ENCODE assay signal across 15 mouse cellular contexts in the genomic region with DNA sequence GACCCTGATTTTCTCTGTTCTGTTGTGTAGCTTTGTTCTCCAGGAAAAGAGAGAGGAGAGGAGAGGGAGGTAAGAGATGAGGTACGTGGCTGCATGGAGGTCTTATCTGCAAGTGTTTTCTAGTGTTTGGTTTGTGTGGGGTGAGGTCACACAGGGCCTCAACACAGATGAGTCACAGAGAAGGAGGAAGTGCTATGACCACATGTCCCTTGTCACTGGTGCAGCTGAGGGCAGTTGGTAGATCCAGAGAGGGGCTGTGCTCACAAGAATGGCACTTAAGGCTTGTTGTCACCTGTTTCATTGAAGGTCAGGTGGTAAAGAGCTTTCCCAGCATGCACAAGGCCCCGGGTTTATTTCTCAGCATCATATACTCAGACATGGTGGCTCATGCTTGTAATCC.
DNase-seq lines count a peak whose midpoint lies in the region; ATAC-seq and TF ChIP-seq lines count a peak whose summit lies in the region.
"Had no signal": no experiment of that assay in that cellular context is flagged by ENCODE, and none has a peak within 500 bp of the region (broad histone marks: within the 10 kb centered on the region; RNA-seq: fewer than 3 reads in every experiment).

No protein-coding gene starts in this region.

- TF ChIP-seq EP300 in liver, postnatal 0 days (IDR thresholded peaks at IDR 0.05; ENCODE audit: low read depth), result no peak

- no peak overlapping the region for H3K9ac ChIP-seq in liver, postnatal 0 days (replicated peaks)
- H3K9ac ChIP-seq in liver, embryonic 12.5 days, result no peak overlapping the region
- H3K9ac ChIP-seq in intestine, embryonic 14.5 days (ENCODE audit: low read length), result no peak overlapping the region
- no peak overlapping the region for H3K9ac ChIP-seq in stomach, embryonic 16.5 days (ENCODE audit: low read length)
- no peak overlapping the region for H3K9ac ChIP-seq in forebrain, embryonic 16.5 days (replicated peaks; ENCODE audit: low read depth, low read length)
- H3K9ac ChIP-seq: forebrain, postnatal 0 days had no signal

- no peaks in the 10 kb centered on the region for H3K27me3 ChIP-seq in liver, postnatal 0 days (ENCODE audit: insufficient read depth, low read length)
- H3K27me3 ChIP-seq in liver, embryonic 12.5 days (replicated peaks), result no peaks in the 10 kb centered on the region
- no peaks in the 10 kb centered on the region for H3K27me3 ChIP-seq in intestine, embryonic 14.5 days (replicated peaks; ENCODE audit: control insufficient read depth, insufficient read depth, low read length)
- H3K27me3 ChIP-seq in stomach, embryonic 16.5 days (ENCODE audit: control insufficient read depth, insufficient read depth, low read length), result no peaks in the 10 kb centered on the region
- no peaks in the 10 kb centered on the region for H3K27me3 ChIP-seq in forebrain, embryonic 16.5 days (replicated peaks; ENCODE audit: control insufficient read depth, insufficient read depth, low read length)

- TF ChIP-seq CTCF in liver, postnatal 0 days (IDR thresholded peaks at IDR 0.05; ENCODE audit: low read depth), result no peak

- no peaks in the 10 kb centered on the region for H3K36me3 ChIP-seq in liver, postnatal 0 days (replicated peaks; ENCODE audit: insufficient read depth, low read length)
- H3K36me3 ChIP-seq in liver, embryonic 12.5 days, result no peaks in the 10 kb centered on the region
- no peaks in the 10 kb centered on the region for H3K36me3 ChIP-seq in intestine, embryonic 14.5 days (ENCODE audit: control insufficient read depth, insufficient read depth, low read length)
- H3K36me3 ChIP-seq in stomach, embryonic 16.5 days (ENCODE audit: control insufficient read depth, insufficient read depth, low read length), result no peaks in the 10 kb centered on the region
- no peaks in the 10 kb centered on the region for H3K36me3 ChIP-seq in forebrain, embryonic 16.5 days (ENCODE audit: control insufficient read depth, insufficient read depth)

- H3K4me3 ChIP-seq in liver, postnatal 0 days (ENCODE audit: low read depth, low read length), result no peak overlapping the region
- no peak overlapping the region for H3K4me3 ChIP-seq in liver, embryonic 12.5 days
- no peak overlapping the region for H3K4me3 ChIP-seq in intestine, embryonic 14.5 days (ENCODE audit: low read depth, low read length)
- H3K4me3 ChIP-seq in stomach, embryonic 16.5 days (replicated peaks; ENCODE audit: low read length), result no peak overlapping the region
- no peak overlapping the region for H3K4me3 ChIP-seq in forebrain, embryonic 16.5 days (replicated peaks; ENCODE audit: low read length)

- no peaks in the 10 kb centered on the region for H3K9me3 ChIP-seq in liver, postnatal 0 days (ENCODE audit: low read length)
- no peaks in the 10 kb centered on the region for H3K9me3 ChIP-seq in liver, embryonic 12.5 days (replicated peaks)
- no peaks in the 10 kb centered on the region for H3K9me3 ChIP-seq in intestine, embryonic 14.5 days (ENCODE audit: control insufficient read depth, low read length)
- no peaks in the 10 kb centered on the region for H3K9me3 ChIP-seq in stomach, embryonic 16.5 days (replicated peaks; ENCODE audit: control insufficient read depth, low read length)
- H3K9me3 ChIP-seq in forebrain, embryonic 16.5 days (ENCODE audit: control insufficient read depth, low read length), result no peaks in the 10 kb centered on the region

- WGBS in liver, postnatal 0 days (ENCODE audit: insufficient replicate concordance), result 38% methylated on average over 2 of the region's 2 CpGs
- WGBS in liver, embryonic 12.5 days (ENCODE audit: insufficient replicate concordance), result 25% methylated on average over 2 of the region's 2 CpGs
- 54% methylated on average over 2 of the region's 2 CpGs for WGBS in intestine, embryonic 14.5 days
- WGBS in stomach, embryonic 16.5 days, result 52% methylated on average over 2 of the region's 2 CpGs
- 95% methylated on average over 2 of the region's 2 CpGs for WGBS in forebrain, embryonic 16.5 days

- H3K4me2 ChIP-seq in liver, postnatal 0 days (ENCODE audit: low read depth, low read length), result no peak overlapping the region
- H3K4me2 ChIP-seq in liver, embryonic 12.5 days, result no peak overlapping the region
- H3K4me2 ChIP-seq in intestine, embryonic 14.5 days (ENCODE audit: low read length), result no peak overlapping the region
- H3K4me2 ChIP-seq in stomach, embryonic 16.5 days (ENCODE audit: low read depth, low read length), result no peak overlapping the region
- H3K4me2 ChIP-seq in forebrain, embryonic 16.5 days (ENCODE audit: low read length), result no peak overlapping the region
- H3K4me2 ChIP-seq: midbrain, embryonic 11.5 days had no signal

- DNase-seq in liver, postnatal 0 days, result no peak
- DNase-seq in intestine, embryonic 14.5 days (ENCODE audit: low spot score), result no peak
- no peak for DNase-seq in urinary bladder, adult 2 months (ENCODE audit: low spot score)
- DNase-seq in cerebellum, adult 9-10 months, result no peak
- DNase-seq: forebrain, postnatal 0 days; gastrocnemius, postnatal 25 days; kidney, postnatal 14 days; retina, postnatal 1 day had no signal

- H3K4me1 ChIP-seq in liver, postnatal 0 days (ENCODE audit: insufficient read depth), result peaks cover 6% of the 10 kb centered on the region
- peaks cover 4% of the 10 kb centered on the region for H3K4me1 ChIP-seq in liver, embryonic 12.5 days
- H3K4me1 ChIP-seq in intestine, embryonic 14.5 days (replicated peaks; ENCODE audit: control insufficient read depth, insufficient read depth, low read length), result peaks cover 4% of the 10 kb centered on the region; the same call in 1 of the 2 replicates
- H3K4me1 ChIP-seq in stomach, embryonic 16.5 days (ENCODE audit: control insufficient read depth, insufficient read depth, low read length), result no peaks in the 10 kb centered on the region
- no peaks in the 10 kb centered on the region for H3K4me1 ChIP-seq in forebrain, embryonic 16.5 days (replicated peaks; ENCODE audit: control insufficient read depth, insufficient read depth, low read length)

- H3K27ac ChIP-seq in liver, postnatal 0 days (ENCODE audit: low read depth), result no peak overlapping the region
- H3K27ac ChIP-seq in liver, embryonic 12.5 days, result no peak overlapping the region
- H3K27ac ChIP-seq in intestine, embryonic 14.5 days (ENCODE audit: low read depth), result no peak overlapping the region
- peak overlapping the region; percentile 5; the same call in 1 of the 2 replicates for H3K27ac ChIP-seq in stomach, embryonic 16.5 days (ENCODE audit: low read length)
- H3K27ac ChIP-seq in forebrain, embryonic 16.5 days (ENCODE audit: low read length), result no peak overlapping the region

- ATAC-seq in liver, postnatal 0 days, result peak; percentile 75
- ATAC-seq in liver, embryonic 12.5 days, result no peak
- ATAC-seq in intestine, embryonic 14.5 days (replicated peaks; ENCODE audit: low FRiP score, low TSS enrichment, low read depth), result peak; percentile 82
- ATAC-seq in megakaryocyte, adult 5-6 weeks (ENCODE audit: poor library complexity, severe bottlenecking), result peak; percentile 99
- peak; percentile 81 for ATAC-seq in stomach, embryonic 16.5 days (ENCODE audit: insufficient read depth, low FRiP score)
- ATAC-seq in forebrain, embryonic 16.5 days, result no peak
- ATAC-seq: CD4-positive, CD25-positive, alpha-beta regulatory T cell, adult 4 months; forebrain, postnatal 0 days; hindbrain, embryonic 16.5 days had no signal

Comparison
In these comparisons a context has a peak if more than half of its experiments do, and no peak if none do; other contexts are left out.
1. ATAC-seq: peak in liver, postnatal 0 days (single experiment), intestine, embryonic 14.5 days (single experiment), megakaryocyte, adult 5-6 weeks (single experiment) and stomach, embryonic 16.5 days (single experiment); none in liver, embryonic 12.5 days (single experiment) and forebrain, embryonic 16.5 days (single experiment).